8 mouse cellular contexts compared by ENCODE assay signal in the genomic region with DNA sequence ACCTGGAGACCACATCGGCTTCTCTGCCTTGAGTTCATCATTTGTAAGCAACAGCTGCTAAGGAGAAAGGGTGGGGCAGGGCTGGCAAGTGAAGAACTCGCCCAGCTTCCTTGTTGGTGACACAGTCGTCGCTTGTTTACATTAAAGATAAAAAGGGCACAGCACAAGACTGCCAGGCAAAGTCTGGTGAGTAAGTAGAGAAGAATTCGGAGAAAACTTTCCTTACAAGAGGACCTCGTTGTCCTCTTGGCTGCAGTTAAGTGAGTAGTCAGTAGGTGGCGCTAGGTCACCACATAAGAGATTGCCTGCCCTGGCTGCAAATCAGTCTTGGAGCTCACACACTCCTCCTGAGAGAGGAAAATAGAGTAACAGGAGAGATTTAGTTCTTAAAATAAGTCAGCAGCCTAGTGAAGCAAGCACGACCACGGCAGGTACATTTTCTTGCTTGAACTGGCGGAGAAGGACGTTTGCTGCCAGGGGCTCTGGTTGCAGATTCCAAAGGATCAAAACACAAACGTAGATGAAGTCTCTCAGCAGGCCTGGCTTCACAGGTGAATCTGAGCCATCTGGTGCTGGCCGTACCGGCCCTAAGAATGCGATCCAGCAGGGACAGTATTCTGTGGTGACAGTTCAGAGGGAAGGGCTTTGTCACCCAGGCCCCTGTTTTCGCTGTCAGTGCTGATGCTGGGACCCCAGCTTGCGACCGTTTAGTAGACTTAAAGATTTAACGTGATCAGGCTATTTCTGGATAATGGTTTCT. TPM values are rescaled to one million over a fixed set of nuclear protein-coding genes. Genes with fewer than 3 reads are reported as not detected.
DNase-seq lines count a peak whose midpoint lies in the region; ATAC-seq and TF ChIP-seq lines count a peak whose summit lies in the region.

No protein-coding gene starts in this region.

- H3K27me3 ChIP-seq in midbrain, embryonic 13.5 days = no peaks in the 10 kb centered on the region; the same call in 1 of the 2 replicates
- H3K27me3 ChIP-seq in small intestine, adult 2 months (ENCODE audit: control insufficient read depth, insufficient read depth, low read length) = no peaks in the 10 kb centered on the region

- no peak overlapping the region for H3K27ac ChIP-seq in midbrain, embryonic 13.5 days
- peak overlapping the region; percentile 54; the same call in 1 of the 2 replicates for H3K27ac ChIP-seq in small intestine, adult 2 months (ENCODE audit: insufficient read depth, low read depth, low read length)

- no peak overlapping the region for H3K4me3 ChIP-seq in midbrain, embryonic 13.5 days (replicated peaks)
- no peak overlapping the region for H3K4me3 ChIP-seq in small intestine, adult 2 months (ENCODE audit: low read depth, low read length)

- H3K9me3 ChIP-seq in midbrain, embryonic 13.5 days = no peaks in the 10 kb centered on the region

- H3K4me1 ChIP-seq in midbrain, embryonic 13.5 days (replicated peaks) = peaks cover 6% of the 10 kb centered on the region
- peaks cover 17% of the 10 kb centered on the region for H3K4me1 ChIP-seq in small intestine, adult 2 months (ENCODE audit: control insufficient read depth, insufficient read depth, insufficient read length, low read length)

- 27% methylated on average over 19 of the region's 19 CpGs for WGBS in midbrain, embryonic 13.5 days
- 23% methylated on average over 19 of the region's 19 CpGs for WGBS in small intestine, adult 2 months

- peak; percentile 91 for DNase-seq in adipocyte (ENCODE audit: low spot score)
- DNase-seq in cerebellum, postnatal 36 days = peak; percentile 79 to 88
- peak; percentile 79 for DNase-seq in gastrocnemius, postnatal 10 days
- DNase-seq in hindlimb bud, embryonic 11.5 days (ENCODE audit: extremely low spot score, low read depth, low spot score) = peak; percentile 73
- peak; percentile 72 to 81 for DNase-seq in left cerebral cortex, postnatal 10 days (ENCODE audit: extremely low spot score in 1 of 2, low spot score in 2 of 2)

- H3K4me2 ChIP-seq in midbrain, embryonic 13.5 days (replicated peaks) = peak overlapping the region; percentile 23; the same call in 1 of the 2 replicates

- peak; percentile 84; the same call in 1 of the 2 replicates for TF ChIP-seq CTCF in small intestine, adult 2 months (IDR thresholded peaks at IDR 0.05; ENCODE audit: extremely low read depth, insufficient read length, insufficient replicate concordance, low read depth, low read length)

- intact Hi-C loops in left cerebral cortex, postnatal 10 days (cut with DNase I) = no loop called here

- no peaks in the 10 kb centered on the region for H3K36me3 ChIP-seq in midbrain, embryonic 13.5 days
- no peaks in the 10 kb centered on the region for H3K36me3 ChIP-seq in small intestine, adult 2 months (ENCODE audit: control insufficient read depth, insufficient read depth, low read length)

- TF ChIP-seq POLR2A in small intestine, adult 2 months (IDR thresholded peaks at IDR 0.05; ENCODE audit: low read depth, low read length) = no peak

- no peak overlapping the region for H3K9ac ChIP-seq in midbrain, embryonic 13.5 days (replicated peaks)

- ATAC-seq in midbrain, embryonic 13.5 days = peak; percentile 77
- no peak for ATAC-seq in erythroblast, adult 5-6 weeks (replicated peaks; ENCODE audit: low FRiP score, poor library complexity, severe bottlenecking)

RNA-seq across cellular contexts. Expression of gene Hhipl2, which starts 24.2 kb away (rescaled TPM):
- total RNA-seq in gastrocnemius, postnatal 10 days (2021) = under 1 TPM in 1 of 2 experiments, not detected in 1; 0.14 TPM
- under 1 TPM in 1 of 2 experiments, not detected in 1; 0.95 TPM for total RNA-seq in left cerebral cortex, postnatal 10 days (2021)
- 0.19 and 0.34 TPM in 2 replicates for polyA plus RNA-seq in midbrain, embryonic 13.5 days (2015; fragmentation: Nextera tagmentation; extraction: Ambion mirVana)
- 0.10 and 0.15 TPM in 2 replicates for polyA plus RNA-seq in small intestine, adult 2 months (2012; rRNA removed)
- not detected in 2 replicates for total RNA-seq in erythroblast, adult 5-6 weeks (2015; ENCODE audit: low replicate concordance)
- not detected in 2 replicates for total RNA-seq in erythroblast, adult 5-6 weeks (2017; ENCODE audit: low replicate concordance)

RNA-seq across cellular contexts. Expression of gene Taf1a, which starts 53.4 kb away (rescaled TPM):
- 1 to 10 TPM; 4.4 to 7.1 TPM for total RNA-seq in gastrocnemius, postnatal 10 days (2021)
- total RNA-seq in left cerebral cortex, postnatal 10 days (2021) = 10 to 100 TPM; 16.0 to 17.5 TPM
- 16.9 and 18.3 TPM in 2 replicates for polyA plus RNA-seq in midbrain, embryonic 13.5 days (2015; fragmentation: Nextera tagmentation; extraction: Ambion mirVana)
- 1.3 and 1.5 TPM in 2 replicates for polyA plus RNA-seq in small intestine, adult 2 months (2012; rRNA removed)
- total RNA-seq in erythroblast, adult 5-6 weeks (2015; ENCODE audit: low replicate concordance) = 8.2 TPM in 1 of 2 replicates, not detected in the other
- total RNA-seq in erythroblast, adult 5-6 weeks (2017; ENCODE audit: low replicate concordance) = 1.5 and 4.2 TPM in 2 replicates
